Mouse (Mus musculus): Measurements from ENCODE around the gene Plekhg2.

DNA sequence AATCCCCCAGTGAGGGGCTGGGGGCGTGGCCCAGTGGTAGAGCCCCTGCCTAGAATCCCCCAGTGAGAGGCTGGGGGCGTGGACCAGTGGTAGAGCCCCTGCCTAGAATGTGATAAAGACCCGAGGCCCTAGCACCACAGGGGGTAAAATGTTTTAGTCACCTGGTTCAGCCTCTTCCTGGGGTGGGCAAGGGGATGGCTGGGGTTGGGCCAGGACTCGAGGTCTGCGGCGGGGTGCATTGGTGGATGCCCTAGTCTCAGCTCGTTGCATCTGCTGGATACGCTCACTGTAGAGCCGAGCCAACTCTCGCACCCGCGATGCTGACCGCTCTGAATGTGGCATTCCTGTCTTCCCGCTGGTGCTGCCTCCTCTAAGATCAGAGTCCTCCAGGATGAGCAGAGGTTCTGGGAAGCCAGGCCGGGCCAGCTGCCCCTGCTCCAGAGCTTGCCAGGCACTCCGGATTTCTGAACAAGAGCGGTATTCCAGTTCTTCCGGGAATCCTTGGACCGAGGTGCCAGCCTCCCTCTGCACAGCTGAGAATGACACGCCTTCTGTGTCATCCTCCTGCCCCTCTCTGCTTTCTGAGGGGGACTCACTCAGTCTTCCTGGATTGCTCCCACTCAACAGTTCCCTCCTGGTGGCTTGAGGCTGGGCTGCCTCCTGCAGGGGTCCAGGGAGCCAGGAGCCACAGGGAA, 10.6 kb downstream of the Plekhg2 start:
- TF ChIP-seq CTCF (IDR thresholded peaks at IDR 0.05; ENCODE audit: insufficient read depth, low read depth, low read length) (no peak), POLR2A (IDR thresholded peaks at IDR 0.05; ENCODE audit: insufficient read depth, low read depth, low read length) (no peak)
